Mouse (Mus musculus) intestine, embryonic 14.5 days (tissue): ENCODE data around the gene Mapk3. TPM values are rescaled to one million over a fixed set of nuclear protein-coding genes. Genes with fewer than 3 reads are reported as not detected.
"Not testable (repeated sequence)": the region's sequence is repeated elsewhere in the genome, so short reads cannot be mapped to it uniquely, and the experiment has no call there.

ENCODE experiments used
- ATAC-seq: fragments of 200-750 bp; cut with Nextera tagmentation; replicated peaks from 2 replicates; pipeline ENCODE4 v1.8.0; 2017; ENCODE audit warnings: low read depth, moderate number of reproducible peaks, moderate TSS enrichment, moderate library complexity; ENCODE audit not compliant: low FRiP score, low TSS enrichment
- DNase-seq: peaks from one replicate; pipeline ENCODE4 v3.0.0-alpha.2; 2018; ENCODE audit warnings: low spot score
- H3K27ac ChIP-seq: fragments of 300-500 bp; sonication (generic); 2 replicates; pipeline ENCODE4 v1.5.1; 2014; ENCODE audit warnings: low read depth, mild to moderate bottlenecking, control low read depth
- H3K27me3 ChIP-seq: fragments of 300-500 bp; sonication (generic); replicated peaks from 2 replicates; pipeline ENCODE4 v1.6.1; 2014; ENCODE audit warnings: low read length, control low read depth; ENCODE audit not compliant: control insufficient read depth, insufficient read depth
- H3K36me3 ChIP-seq: fragments of 300-500 bp; sonication (generic); 2 replicates; pipeline ENCODE4 v1.6.1; 2014; ENCODE audit warnings: low read length, control low read depth; ENCODE audit not compliant: control insufficient read depth, insufficient read depth
- H3K4me1 ChIP-seq: fragments of 300-500 bp; sonication (generic); replicated peaks from 2 replicates; pipeline ENCODE4 v1.6.1; 2014; ENCODE audit warnings: low read length, control low read depth, mixed read lengths; ENCODE audit not compliant: control insufficient read depth, insufficient read depth
- H3K4me2 ChIP-seq: fragments of 300-500 bp; sonication (generic); 2 replicates; pipeline ENCODE4 v1.6.1; 2014; ENCODE audit warnings: low read length
- H3K4me3 ChIP-seq: fragments of 300-500 bp; sonication (generic); 2 replicates; pipeline ENCODE4 v1.5.1; 2014; ENCODE audit warnings: low read depth, low read length, control low read depth, mixed read lengths
- H3K9ac ChIP-seq: fragments of 300-500 bp; sonication (generic); 2 replicates; pipeline ENCODE4 v1.6.1; 2014; ENCODE audit warnings: mild to moderate bottlenecking, low read length
- H3K9me3 ChIP-seq: fragments of 300-500 bp; sonication (generic); 2 replicates; pipeline ENCODE4 v1.6.1; 2016; ENCODE audit warnings: low read length, control low read depth; ENCODE audit not compliant: control insufficient read depth
- WGBS: fragments of 180-500 bp; shearing (Covaris S2); extraction: QIAGEN DNeasy Blood & Tissue Kit; methylation state at CpG from one replicate; pipeline ENCODE4 v1.1.7; 2014; 5-methylcytosine and 5-hydroxymethylcytosine counted together
- polyA plus RNA-seq: library from polyadenylated mRNA; unstranded; fragments of >200 nt; fragmentation: Nextera tagmentation; extraction: Ambion mirVana; gene quantifications from 2 replicates; pipeline ENCODE4 v1.2.1, GENCODE M21; 2014

Mapk3 gene
- polyA plus RNA-seq, 1 experiment from 2014 or later = 104 TPM

- not testable (repeated sequence) for H3K27ac ChIP-seq
Observed at GRCm38 (mm10) chr7:126730256-126730789, 29.1 kb upstream of the Mapk3 start.

DNA sequence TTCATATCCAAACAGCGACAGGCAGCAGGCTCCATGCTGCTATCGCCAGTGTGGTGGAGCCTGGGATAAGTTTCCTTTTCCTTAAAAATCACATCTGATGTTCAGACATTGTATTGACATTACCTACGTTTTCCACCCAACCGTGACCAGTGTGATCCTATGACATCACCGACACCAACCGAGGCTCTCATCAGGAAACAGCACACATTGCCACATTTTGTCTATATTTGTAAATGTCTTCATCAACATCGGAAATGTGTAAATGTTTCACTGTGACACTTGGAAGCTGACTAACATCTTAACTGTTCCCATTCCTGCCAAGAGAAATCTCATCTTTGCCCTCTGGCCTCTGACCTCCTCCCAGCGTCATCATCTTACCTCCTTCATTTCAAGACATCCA is 23.3 kb upstream of the Mapk3 start:
- Histone ChIP-seq H3K27me3 (no peaks in the 10 kb centered on the region), H3K4me2 (no peak overlapping the region), H3K4me3 (no peak overlapping the region), H3K36me3 (no peaks in the 10 kb centered on the region), H3K27ac (no peak overlapping the region), H3K4me1 (no peaks in the 10 kb centered on the region), H3K9me3 (no peaks in the 10 kb centered on the region), H3K9ac (no peak overlapping the region)
- ATAC-seq (no peak), DNase-seq (no peak)
- WGBS = 75% methylated on average over 8 of the region's 8 CpGs

More at GRCm38 (mm10) chr7:126730256-126730789, 29.1 kb upstream of the Mapk3 start:
- not testable (repeated sequence) for DNase-seq, H3K9ac ChIP-seq, ATAC-seq, H3K36me3 ChIP-seq, H3K4me2 ChIP-seq, H3K4me1 ChIP-seq, H3K27me3 ChIP-seq, H3K9me3 ChIP-seq, H3K4me3 ChIP-seq
- 82% methylated on average over 4 of the region's 4 CpGs for WGBS

DNA sequence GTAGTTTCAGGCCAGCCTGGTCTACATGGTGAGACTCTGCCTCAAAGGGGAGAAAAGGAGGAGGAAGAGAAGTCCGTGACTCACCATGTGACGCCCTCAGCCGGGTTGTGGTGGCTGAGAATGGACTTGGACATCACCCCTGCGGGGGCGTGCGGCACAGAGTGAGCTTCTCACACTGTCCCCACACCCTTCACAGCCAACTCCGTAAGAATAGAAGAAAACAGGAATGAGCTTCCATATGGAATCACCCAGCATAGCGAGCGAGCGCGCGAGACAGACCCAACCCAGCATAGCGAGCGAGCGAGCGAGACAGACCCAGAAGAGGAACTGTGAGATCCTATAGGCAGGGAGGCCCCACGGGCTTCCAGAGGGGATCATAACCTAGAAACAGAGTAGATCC is 19.9 kb upstream of the Mapk3 start:
- Histone ChIP-seq H3K27ac (no peak overlapping the region), H3K27me3 (no peaks in the 10 kb centered on the region), H3K36me3 (no peaks in the 10 kb centered on the region), H3K9ac (no peak overlapping the region), H3K4me3 (no peak overlapping the region), H3K4me2 (no peak overlapping the region), H3K4me1 (no peaks in the 10 kb centered on the region), H3K9me3 (no peaks in the 10 kb centered on the region)
- ATAC-seq (no peak), DNase-seq (no peak)
- WGBS = 83% methylated on average over 17 of the region's 17 CpGs

GRCm38 (mm10) chr7:126740132-126740735 is 19.2 kb upstream of the Mapk3 start:
- 81% methylated on average over 13 of the region's 13 CpGs for WGBS
- no peaks in the 10 kb centered on the region for H3K4me1 ChIP-seq
- H3K4me2 ChIP-seq = no peak overlapping the region
- no peak overlapping the region for H3K9ac ChIP-seq
- no peak for ATAC-seq
- no peaks in the 10 kb centered on the region for H3K36me3 ChIP-seq
- H3K27me3 ChIP-seq = no peaks in the 10 kb centered on the region
- H3K4me3 ChIP-seq = no peak overlapping the region
- no peak overlapping the region for H3K27ac ChIP-seq
- H3K9me3 ChIP-seq = no peaks in the 10 kb centered on the region
- DNase-seq = no peak

GRCm38 (mm10) chr7:126740977-126741376 is 18.4 kb upstream of the Mapk3 start:
- Histone ChIP-seq H3K36me3 (no peaks in the 10 kb centered on the region), H3K9ac (no peak overlapping the region), H3K9me3 (no peaks in the 10 kb centered on the region), H3K27me3 (no peaks in the 10 kb centered on the region), H3K4me3 (no peak overlapping the region), H3K4me1 (no peaks in the 10 kb centered on the region), H3K4me2 (no peak overlapping the region), H3K27ac (no peak overlapping the region)
- 69% methylated on average over 5 of the region's 5 CpGs for WGBS
- no peak for DNase-seq
- no peak for ATAC-seq

DNA sequence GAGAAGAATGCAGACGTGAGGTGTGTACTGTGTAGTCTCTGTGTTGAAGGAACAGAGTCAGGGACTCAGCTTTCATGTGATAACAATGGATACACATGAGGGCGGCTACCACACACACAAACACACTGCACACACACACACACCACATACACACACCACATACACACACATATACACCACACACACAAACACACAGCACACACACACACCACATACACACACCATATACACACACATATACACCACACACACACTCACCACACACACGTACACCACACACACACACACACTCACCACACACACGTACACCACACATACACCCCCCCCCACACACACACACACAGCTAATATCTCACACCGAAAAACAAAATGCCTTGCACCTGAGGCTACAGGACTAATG is 17.9 kb upstream of the Mapk3 start:
- Histone ChIP-seq H3K4me1 (no peaks in the 10 kb centered on the region), H3K4me2 (no peak overlapping the region), H3K27me3 (no peaks in the 10 kb centered on the region), H3K9me3 (no peaks in the 10 kb centered on the region), H3K9ac (no peak overlapping the region), H3K4me3 (no peak overlapping the region), H3K36me3 (no peaks in the 10 kb centered on the region), H3K27ac (no peak overlapping the region)
- DNase-seq = no peak
- WGBS = 88% methylated on average over 5 of the region's 5 CpGs
- no peak; the same call in 1 of the 2 replicates for ATAC-seq

GRCm38 (mm10) chr7:126741964-126742482 is 17.4 kb upstream of the Mapk3 start:
- H3K9me3 ChIP-seq = no peaks in the 10 kb centered on the region
- H3K36me3 ChIP-seq = no peaks in the 10 kb centered on the region
- 89% methylated on average over 13 of the region's 13 CpGs for WGBS
- H3K4me2 ChIP-seq = no peak overlapping the region
- no peak for DNase-seq
- H3K27me3 ChIP-seq = no peaks in the 10 kb centered on the region
- H3K9ac ChIP-seq = no peak overlapping the region
- H3K27ac ChIP-seq = no peak overlapping the region
- ATAC-seq = no peak
- H3K4me3 ChIP-seq = no peak overlapping the region
- no peaks in the 10 kb centered on the region for H3K4me1 ChIP-seq

DNA sequence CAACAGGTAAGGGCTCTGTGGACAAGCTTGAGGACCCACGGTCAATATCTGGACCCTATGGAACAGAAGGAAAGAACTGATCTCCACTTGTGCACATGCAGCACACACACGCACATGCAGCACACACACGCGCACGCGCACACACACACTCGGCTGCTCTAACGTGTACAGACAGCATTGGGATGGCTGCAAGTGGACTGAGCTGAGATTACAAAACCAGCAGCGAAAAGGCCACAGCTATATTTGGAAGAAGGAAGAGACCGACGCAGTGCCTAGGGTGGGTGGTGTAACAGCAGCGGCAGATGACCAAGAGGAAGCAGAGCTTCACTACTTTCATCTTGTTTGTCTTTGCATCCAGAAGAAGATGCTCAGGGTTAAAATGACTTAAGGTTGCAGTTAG is 13.3 kb upstream of the Mapk3 start:
- DNase-seq (peak; percentile 47), ATAC-seq (no peak)
- WGBS = 90% methylated on average over 12 of the region's 12 CpGs
- no peak overlapping the region for H3K4me3 ChIP-seq
- H3K4me1 ChIP-seq = no peaks in the 10 kb centered on the region
- no peaks in the 10 kb centered on the region for H3K27me3 ChIP-seq
- no peak overlapping the region for H3K4me2 ChIP-seq
- H3K36me3 ChIP-seq = no peaks in the 10 kb centered on the region
- H3K9me3 ChIP-seq = no peaks in the 10 kb centered on the region
- no peak overlapping the region for H3K27ac ChIP-seq
- H3K9ac ChIP-seq = no peak overlapping the region

DNA sequence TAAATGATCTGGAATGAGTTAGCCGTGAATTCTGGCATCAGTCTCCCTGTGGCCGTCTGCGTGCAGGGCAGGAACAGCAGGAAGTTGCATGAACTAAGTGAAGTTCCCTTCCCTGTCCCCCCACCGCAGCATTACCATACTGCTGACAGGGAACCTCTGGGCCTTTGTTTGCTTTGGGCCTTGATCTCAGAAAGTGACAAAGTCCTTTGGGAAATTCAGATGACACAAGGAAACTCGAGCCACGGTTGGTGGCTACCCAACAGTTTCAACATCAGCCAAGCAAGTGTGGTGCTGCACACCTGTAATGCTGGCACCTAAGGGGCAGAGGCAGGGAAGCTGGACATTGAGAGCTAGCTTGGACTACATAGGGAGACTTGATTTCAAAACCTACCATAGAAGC is 12.6 kb upstream of the Mapk3 start:
- H3K27me3 ChIP-seq = no peaks in the 10 kb centered on the region
- WGBS = 33% methylated on average over 6 of the region's 6 CpGs
- ATAC-seq = peak; percentile 63; the same call in 1 of the 2 replicates
- no peaks in the 10 kb centered on the region for H3K9me3 ChIP-seq
- no peak overlapping the region for H3K4me3 ChIP-seq
- no peak overlapping the region for H3K9ac ChIP-seq
- H3K4me1 ChIP-seq = no peaks in the 10 kb centered on the region
- H3K36me3 ChIP-seq = no peaks in the 10 kb centered on the region
- DNase-seq = peak; percentile 58
- no peak overlapping the region for H3K4me2 ChIP-seq
- peak overlapping the region; percentile 10; the same call in 1 of the 2 replicates for H3K27ac ChIP-seq
